Mouse (Mus musculus) embryonic stem cell, embryonic (primary cell): ENCODE data around the gene Fam167b.

Source experiments
- CTCF ChIA-PET, 4 experiments: fragments of 300-600 bp in 2 of 4; fragments of 350-600 bp in 2 of 4; sonication (Branson Sonifier 250); formaldehyde crosslinking; loops; one replicate each; lab custom pipeline; 2022; ENCODE audit warnings: inconsistent platforms in 2 of 4; lab: Charles Lee
- POLR2A ChIA-PET, 4 experiments: fragments of 300-600 bp in 2 of 4; fragments of 350-600 bp in 2 of 4; sonication (Branson Sonifier 250); formaldehyde crosslinking; loops; one replicate each; lab custom pipeline; 2022; ENCODE audit warnings: antibody characterized with exemption in 4 of 4, inconsistent platforms in 1 of 4; lab: Charles Lee

Gene Fam167b

DNA sequence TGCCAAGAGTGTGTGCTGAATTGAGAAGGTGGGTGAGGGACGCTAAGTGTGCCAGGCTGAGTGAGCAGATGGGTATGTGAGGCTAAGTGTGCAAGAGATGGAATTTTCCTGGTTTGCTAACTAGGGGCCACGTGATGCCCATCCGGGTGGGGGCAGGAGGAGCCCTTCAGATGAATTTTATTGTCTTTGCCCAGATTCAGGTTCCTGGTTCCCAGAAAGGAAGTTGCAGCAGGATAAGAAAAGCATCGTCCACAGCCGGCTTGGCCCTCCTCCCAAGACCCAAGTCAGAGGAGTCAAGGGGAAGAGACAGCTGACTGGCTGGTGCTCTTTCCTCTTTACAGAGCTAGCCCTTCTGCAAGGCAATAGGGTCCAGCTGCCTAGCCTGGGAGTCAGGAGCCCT lies at the start of gene Fam167b:
Gene Fam167b (minus strand): TSS at position 84 of the 400 bp plus-strand sequence.
- ChIA-PET CTCF (interaction anchor here in 3 of 4 experiments (0.9 to 2.7 kb wide), 7 partner anchors 17 to 46 kb away, joined by 3 to 15 read pairs (median 5); no protein-coding TSS in a partner anchor), POLR2A (interaction anchor here in 3 of 4 experiments (0.6 to 2.5 kb wide), 6 partner anchors 18 to 244 kb away, joined by 3 to 10 read pairs (median 3); no protein-coding TSS in a partner anchor)

DNA sequence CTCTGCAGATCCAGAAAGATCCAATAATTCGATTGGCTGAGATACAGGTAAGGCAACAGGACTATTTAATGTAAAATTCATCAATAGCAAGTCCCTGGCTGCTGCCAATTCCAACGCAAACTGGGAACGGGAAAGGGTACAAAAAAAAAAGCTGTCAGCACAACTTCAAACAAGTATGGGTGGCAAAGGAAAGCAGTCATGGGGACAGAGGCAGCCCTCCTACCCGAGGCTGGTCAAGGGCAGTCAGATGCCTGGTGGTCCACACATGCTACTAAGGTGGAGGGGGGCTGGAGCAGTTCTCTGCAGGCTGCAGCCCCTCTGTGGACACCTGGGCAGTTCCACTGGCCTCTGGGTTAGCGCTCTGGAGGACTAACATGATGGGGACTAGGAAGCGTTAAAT lies 47.7 kb upstream of the Fam167b start:
- POLR2A ChIA-PET: interaction anchor here in 3 of 4 experiments (0.5 to 17.7 kb wide), 13 partner anchors 8 to 96 kb away, joined by 3 to 255 read pairs (median 5); partner anchors contain the start of genes Tmem39b (in 2 of the 3) and Txlna (in 2 of the 3)
- CTCF ChIA-PET: interaction anchor here in 3 of 4 experiments (3.0 to 4.3 kb wide), 3 partner anchors 17 to 18 kb away, joined by 10 to 17 read pairs (median 16); no protein-coding TSS in a partner anchor

DNA sequence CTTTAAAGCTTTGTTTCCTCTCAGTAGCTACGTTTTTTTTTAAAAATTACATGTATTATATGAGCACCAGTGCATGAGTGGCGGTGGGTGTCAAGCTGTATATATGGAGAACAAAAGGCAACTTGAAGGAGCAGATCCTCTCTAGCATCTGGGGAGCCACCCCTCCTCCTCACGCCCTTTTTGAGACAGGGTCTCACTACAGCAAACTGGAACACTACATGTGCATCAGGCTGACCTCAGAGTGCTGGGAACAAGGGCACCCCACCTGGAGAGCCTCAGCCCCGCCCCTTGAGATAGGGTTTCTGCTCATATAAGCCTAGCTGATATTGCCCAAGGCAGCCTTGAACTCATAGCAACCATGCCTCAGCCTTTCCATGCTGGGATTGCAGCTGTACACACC lies 47.1 kb upstream of the Fam167b start:
- ChIA-PET POLR2A (interaction anchor here (0.5 to 17.7 kb wide), 15 partner anchors 7 to 95 kb away, joined by 3 to 255 read pairs (median 5); partner anchors contain the start of genes Tmem39b (in 2 of the 4) and Txlna (in 2 of the 4)), CTCF (interaction anchor here in 3 of 4 experiments (0.7 to 4.3 kb wide), 5 partner anchors 9 to 48 kb away, joined by 3 to 17 read pairs (median 10); partner anchors contain the start of gene Fam167b (in 1 of the 3))

DNA sequence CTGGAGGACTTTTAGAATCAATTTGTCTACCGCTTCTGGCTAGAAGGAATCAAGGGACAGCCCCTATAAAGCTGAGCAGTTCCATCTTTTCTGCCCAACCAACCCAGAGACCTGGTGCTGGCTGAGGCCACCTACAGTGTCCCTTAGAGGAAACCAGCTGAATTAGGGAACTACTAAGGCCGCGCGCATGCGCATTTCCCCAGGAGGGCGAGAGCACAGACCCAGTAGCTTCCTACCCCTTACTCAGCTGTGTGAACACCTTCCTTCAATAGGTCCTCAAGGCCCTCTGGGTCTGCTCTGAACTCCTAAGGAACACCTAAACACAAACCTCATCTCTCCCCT lies 46.7 kb upstream of the Fam167b start:
- POLR2A ChIA-PET: interaction anchor here (0.6 to 17.7 kb wide), 17 partner anchors 8 to 627 kb away, joined by 3 to 255 read pairs (median 5); partner anchors contain the start of genes Txlna (in 2 of the 4) and Tmem39b (in 1 of the 4)

DNA sequence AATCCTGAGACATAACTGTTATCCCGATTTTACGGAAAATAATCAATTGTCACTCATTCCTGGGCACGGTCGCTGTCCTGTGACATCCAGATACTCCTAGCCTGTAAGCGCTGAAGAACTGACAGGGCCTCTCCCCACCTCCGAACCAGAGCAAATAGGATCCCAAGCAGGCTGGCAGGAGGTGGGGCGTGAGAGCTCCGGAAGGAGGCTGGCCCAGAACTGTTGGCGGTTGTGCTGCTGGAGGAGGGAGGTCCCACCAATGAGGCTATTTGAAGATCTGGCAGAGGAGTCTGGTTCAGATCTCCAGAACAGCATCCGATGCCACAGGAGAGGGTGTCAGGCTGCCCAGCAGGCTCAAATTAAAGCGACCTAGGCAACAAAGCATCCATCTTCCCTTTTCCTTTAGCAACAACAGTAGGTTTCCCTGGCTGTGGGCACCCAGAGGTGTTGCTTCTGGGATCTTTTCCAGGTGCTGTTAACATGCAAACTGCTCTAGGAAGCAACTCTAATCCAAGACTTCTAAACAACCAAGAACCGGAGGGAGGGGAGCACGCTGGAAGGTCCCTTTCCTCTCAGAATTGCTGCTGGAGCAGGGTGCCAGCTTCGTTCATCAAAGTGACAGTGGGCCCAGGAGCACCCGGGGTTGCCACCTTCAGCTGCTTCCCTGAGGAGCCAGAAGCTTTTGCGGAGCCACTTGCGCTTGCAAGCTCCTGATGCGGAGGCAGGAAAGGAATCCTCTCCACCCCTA lies 46.1 kb upstream of the Fam167b start:
- CTCF ChIA-PET: interaction anchor here in 3 of 4 experiments (0.6 to 4.3 kb wide), 8 partner anchors 10 to 163 kb away, joined by 3 to 17 read pairs (median 4); partner anchors contain the start of genes Bsdc1 (in 1 of the 3) and Fam167b (in 1 of the 3)
- POLR2A ChIA-PET: interaction anchor here (0.6 to 17.7 kb wide), 32 partner anchors 8 to 626 kb away, joined by 3 to 255 read pairs (median 4); partner anchors contain the start of genes Txlna (in 3 of the 4), Dcdc2b (in 2 of the 4), Pef1 (in 1 of the 4) and S100pbp (in 1 of the 4)

More for the DNA sequence above, 46.7 kb upstream of the Fam167b start:
- CTCF ChIA-PET: interaction anchor here in 3 of 4 experiments (0.7 to 4.3 kb wide), 6 partner anchors 9 to 164 kb away, joined by 3 to 17 read pairs (median 8); partner anchors contain the start of genes Bsdc1 (in 1 of the 3) and Fam167b (in 1 of the 3)

DNA sequence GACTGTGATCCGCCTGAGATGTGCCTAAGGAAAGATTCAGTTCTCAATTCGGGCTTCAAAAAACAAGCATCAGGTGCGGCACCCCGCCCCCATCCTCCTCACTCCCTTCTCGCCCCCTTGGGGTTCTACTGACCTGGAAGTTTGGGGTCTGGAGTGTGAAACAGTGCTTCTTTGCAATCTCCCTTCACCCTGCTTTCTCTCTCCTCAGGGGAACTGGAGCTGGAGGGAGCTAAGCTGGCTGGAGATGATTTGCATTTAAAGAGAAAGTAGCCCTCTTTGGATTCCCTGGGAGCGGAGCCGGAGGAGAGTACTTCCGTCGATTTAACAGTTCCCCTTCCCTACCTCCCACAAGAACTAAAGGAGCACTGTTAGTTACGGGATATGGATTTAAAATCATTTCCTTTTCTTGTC lies 45.3 kb upstream of the Fam167b start, which contains the start of gene Ccdc28b:
Gene Ccdc28b (minus strand): TSS at position 267 of the 411 bp plus-strand sequence.
- ChIA-PET CTCF (interaction anchor here in 3 of 4 experiments (0.6 to 4.3 kb wide), 8 partner anchors 10 to 162 kb away, joined by 3 to 17 read pairs (median 4); partner anchors contain the start of gene Bsdc1 (in 1 of the 3)), POLR2A (interaction anchor here (0.6 to 17.7 kb wide), 26 partner anchors 9 to 479 kb away, joined by 3 to 255 read pairs (median 4); partner anchors contain the start of genes Txlna (in 3 of the 4), Dcdc2b (in 2 of the 4), Kpna6 (in 1 of the 4) and Pef1 (in 1 of the 4))

DNA sequence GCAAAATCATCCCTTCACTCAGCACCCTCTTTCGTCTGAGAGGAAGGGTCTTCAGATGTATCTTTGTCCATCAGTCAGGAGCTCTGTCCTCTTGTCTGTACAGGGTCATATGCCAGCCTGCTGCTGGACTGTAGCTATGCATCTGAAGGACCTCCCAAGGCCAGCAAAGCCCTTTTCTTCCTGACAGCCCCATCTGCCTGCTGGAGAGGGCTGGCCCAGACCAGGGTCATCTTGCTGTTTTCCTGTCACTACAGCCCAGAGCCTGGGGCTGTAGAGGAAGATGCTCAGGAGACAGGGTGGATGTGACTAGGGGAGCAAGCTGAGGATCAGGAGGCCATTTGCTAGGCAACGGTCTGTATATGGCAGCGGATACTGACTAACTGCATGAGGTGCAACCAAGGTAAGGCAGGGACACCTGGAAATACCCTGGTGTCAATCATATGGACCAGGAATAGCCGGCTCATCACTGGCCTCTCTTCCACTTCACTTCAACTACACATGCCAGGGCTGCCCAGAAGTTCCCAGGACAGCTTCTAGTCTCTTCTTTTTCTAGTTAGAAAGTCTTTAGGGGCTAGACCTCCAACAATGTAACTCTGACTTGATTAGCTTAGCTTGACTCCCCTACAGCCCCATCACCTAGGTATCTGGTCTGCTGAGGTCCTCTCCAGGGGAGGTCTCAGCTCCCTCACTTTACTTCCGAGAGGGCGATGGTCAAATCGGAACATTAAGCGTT lies 44.6 kb upstream of the Fam167b start:
- CTCF ChIA-PET: interaction anchor here in 3 of 4 experiments (0.6 to 4.3 kb wide), 7 partner anchors 11 to 83 kb away, joined by 3 to 17 read pairs (median 7); no protein-coding TSS in a partner anchor

DNA sequence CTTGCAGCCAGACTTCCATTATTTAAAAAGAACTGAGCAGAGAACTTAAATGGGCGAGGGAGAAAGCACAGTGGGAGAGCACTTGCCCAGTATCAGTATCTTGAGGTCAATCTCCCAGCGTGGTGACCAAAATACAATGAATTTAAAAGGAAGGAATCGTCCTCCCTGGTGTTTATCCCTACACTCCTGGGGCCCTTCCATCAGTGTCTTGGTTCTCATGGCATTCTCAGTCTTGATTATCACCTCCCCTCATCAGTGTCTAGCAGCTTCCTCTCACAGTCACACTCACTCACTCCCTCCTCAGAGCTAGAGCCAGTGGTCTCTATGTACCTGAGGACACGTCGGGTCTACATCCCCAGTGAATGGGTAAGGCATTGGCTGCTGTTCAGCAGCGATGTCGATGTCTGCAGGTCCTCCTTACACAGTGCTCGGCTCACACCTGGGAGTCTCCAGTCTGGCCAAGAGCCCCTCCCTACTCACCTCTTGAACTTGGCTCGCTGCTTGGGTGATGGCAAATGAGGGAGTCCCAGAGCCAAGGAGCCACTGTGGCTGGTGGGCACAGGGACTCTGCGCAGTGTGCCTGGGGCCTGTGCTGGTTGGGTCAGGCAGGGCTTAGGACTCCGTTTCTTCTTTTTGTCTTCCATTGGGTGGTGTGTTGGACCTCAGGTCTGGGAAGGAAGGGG lies 43.9 kb upstream of the Fam167b start:
- ChIA-PET POLR2A (interaction anchor here in 2 of 4 experiments (0.5 to 17.7 kb wide), 8 partner anchors 9 to 277 kb away, joined by 3 to 255 read pairs (median 20); partner anchors contain the start of genes Txlna (in 2 of the 2), Dcdc2b (in 1 of the 2) and Kpna6 (in 1 of the 2)), CTCF (interaction anchor here in 2 of 4 experiments (1.2 to 1.7 kb wide), 2 partner anchors 12 to 82 kb away, joined by 3 read pairs; no protein-coding TSS in a partner anchor)

More for the DNA sequence above, 44.6 kb upstream of the Fam167b start:
- POLR2A ChIA-PET: interaction anchor here (0.5 to 17.7 kb wide), 19 partner anchors 9 to 278 kb away, joined by 3 to 255 read pairs (median 5); partner anchors contain the start of genes Dcdc2b (in 2 of the 4), Txlna (in 2 of the 4), Kpna6 (in 1 of the 4) and Tmem39b (in 1 of the 4)

DNA sequence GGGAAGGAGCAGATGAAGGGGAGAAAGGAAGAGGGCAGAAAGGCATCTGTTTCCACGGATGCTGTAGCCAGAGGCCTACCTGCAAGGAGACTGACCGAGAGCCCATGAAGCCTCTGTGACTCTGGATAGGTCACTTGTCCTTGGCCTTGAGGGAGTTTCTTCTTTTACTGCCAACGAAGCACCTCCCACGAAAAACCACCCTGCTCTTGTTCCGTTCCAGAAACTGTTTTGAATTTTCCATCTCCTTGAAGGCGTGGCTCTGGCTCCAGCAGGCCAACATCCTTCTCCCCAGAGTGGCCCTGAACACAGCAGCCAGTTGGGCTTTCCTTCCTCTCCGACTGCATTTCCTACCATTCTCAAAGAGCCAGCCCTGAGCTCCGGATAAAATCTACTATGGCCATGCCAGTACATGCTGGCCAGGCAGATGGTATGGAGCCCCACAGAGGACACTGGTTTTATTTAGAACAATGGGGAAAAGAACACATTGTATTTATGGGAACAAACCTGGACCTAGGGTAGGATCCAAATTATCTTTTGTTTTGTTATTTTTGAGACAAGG lies 43.0 kb upstream of the Fam167b start:
- POLR2A ChIA-PET: interaction anchor here in 1 of 4 experiments (17.7 kb wide), 1 partner anchor 18 kb away, joined by 255 read pairs; the partner anchor contains the start of gene Txlna
- CTCF ChIA-PET: interaction anchor here in 1 of 4 experiments (1.8 kb wide), 1 partner anchor 13 kb away, joined by 6 read pairs; no protein-coding TSS in a partner anchor

DNA sequence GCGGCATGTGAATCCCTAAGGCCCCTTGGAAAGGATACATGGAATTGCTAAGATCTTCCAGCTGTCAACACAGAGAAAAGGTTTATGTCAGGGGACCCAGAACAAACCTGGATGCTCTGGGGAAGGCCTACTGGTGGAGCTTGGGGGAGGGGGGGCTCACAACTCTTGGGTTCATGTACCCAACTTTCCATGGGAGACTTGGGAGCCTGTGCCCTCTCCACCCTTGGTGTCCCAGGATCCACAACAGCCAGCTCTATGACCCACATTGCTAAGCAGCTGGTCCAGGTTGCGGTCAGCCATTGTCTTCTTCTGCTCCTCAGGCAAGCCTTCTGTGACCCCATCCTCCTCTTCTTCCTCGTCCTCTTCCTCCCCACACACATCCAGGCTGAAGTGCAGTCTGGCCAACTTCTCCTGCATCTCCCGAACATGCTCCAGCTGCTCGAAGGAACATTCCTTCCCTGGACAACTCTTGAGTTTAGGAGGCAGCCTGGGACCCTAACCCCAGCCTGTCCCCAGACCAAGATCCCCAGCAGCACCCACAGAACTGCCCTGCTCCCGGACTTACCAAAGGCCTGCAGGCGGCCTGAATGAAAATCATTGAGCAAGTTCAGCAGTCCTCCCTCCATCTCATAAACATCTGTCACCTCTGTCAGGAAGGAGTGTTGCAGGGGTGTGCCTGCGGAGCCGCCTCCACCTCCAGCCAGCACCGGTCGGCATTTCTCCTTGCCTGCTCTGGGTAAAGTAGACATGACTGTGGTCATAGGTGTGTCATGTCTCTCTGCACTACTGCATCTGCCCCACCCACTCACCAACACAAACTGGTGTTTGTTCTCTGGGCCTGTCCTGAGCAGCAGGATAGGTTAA lies 42.3 kb upstream of the Fam167b start:
- POLR2A ChIA-PET: interaction anchor here in 3 of 4 experiments (0.6 to 17.7 kb wide), 9 partner anchors 10 to 107 kb away, joined by 3 to 255 read pairs (median 3); partner anchors contain the start of genes Txlna (in 2 of the 3), Eif3i (in 1 of the 3), Marcksl1 (in 1 of the 3) and Tmem234 (in 1 of the 3)
- CTCF ChIA-PET: interaction anchor here in 1 of 4 experiments (1.8 kb wide), 1 partner anchor 12 kb away, joined by 6 read pairs; no protein-coding TSS in a partner anchor

DNA sequence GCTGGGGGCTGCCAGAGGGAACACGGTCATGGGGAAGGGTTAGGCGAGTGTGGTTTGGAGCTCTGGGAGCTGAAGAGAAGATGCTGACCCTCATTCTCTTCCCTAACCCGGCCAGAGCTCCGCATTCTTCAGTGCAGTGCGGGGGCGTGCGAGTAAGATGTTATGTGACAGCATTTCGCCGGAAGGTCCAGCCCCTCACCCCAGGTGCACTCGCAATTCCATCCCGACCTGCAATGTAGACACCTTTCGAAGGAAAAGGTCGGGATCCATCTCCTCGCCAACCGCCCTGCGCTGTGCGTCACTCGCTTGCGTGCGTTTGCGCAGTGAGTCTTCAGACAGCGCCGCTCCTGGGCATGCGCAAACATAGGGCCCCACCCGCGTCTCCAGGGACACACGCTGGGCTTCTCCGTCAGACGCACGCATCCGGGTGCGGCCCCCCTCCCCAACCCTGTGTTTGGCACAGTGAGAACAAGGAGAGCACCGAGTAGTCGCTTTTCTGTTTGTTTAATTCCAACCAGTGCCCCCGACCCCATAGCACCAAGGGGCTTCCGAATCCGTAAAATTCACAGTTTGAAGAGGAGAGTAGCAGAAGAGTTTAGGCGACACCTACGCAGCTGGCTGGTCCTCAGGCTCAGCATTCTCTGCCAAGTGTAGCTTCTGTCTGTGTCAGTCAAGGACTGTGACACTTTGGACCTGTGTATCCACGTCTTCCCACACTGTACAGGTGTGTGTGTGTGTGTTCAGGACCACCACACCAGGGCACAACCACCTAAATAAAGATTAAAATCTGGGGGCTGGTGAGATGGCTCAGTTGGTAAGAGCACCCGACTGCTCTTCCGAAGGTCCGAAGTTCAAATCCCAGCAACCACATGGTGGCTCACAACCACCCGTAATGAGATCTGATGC lies 40.7 kb upstream of the Fam167b start, which contains the start of gene Iqcc:
Gene Iqcc (minus strand): TSS at position 314 of the 906 bp plus-strand sequence.
- ChIA-PET POLR2A (interaction anchor here (0.5 to 17.7 kb wide), 14 partner anchors 9 to 155 kb away, joined by 3 to 255 read pairs (median 4); partner anchors contain the start of genes Txlna (in 3 of the 4) and Marcksl1 (in 1 of the 4)), CTCF (interaction anchor here (0.5 to 3.1 kb wide), 7 partner anchors 9 to 133 kb away, joined by 3 to 21 read pairs (median 4); no protein-coding TSS in a partner anchor)

DNA sequence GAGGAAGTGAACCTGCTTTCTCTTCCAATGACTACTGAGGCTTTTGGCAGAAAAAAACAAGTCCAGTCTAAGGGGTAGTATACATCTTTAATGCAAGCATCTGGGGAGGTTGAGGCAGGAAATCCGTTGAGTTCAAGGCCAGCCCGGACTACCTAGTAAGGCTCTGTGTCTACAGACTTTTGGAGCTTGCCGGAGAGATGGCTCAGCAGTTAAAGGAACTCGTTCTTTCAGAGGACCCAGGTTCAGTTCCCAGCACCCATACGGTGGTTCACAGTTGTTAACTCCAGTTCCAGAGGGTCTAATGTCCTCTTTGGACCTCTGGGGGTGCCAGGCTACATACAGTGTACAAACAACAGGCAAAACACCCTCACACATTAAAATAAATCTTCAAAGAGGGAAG lies 39.7 kb upstream of the Fam167b start:
- CTCF ChIA-PET: interaction anchor here in 2 of 4 experiments (1.0 to 3.1 kb wide), 4 partner anchors 8 to 41 kb away, joined by 3 to 21 read pairs (median 6); no protein-coding TSS in a partner anchor
- POLR2A ChIA-PET: interaction anchor here in 3 of 4 experiments (1.0 to 17.7 kb wide), 10 partner anchors 8 to 23 kb away, joined by 3 to 255 read pairs (median 10); partner anchors contain the start of gene Txlna (in 3 of the 3)

DNA sequence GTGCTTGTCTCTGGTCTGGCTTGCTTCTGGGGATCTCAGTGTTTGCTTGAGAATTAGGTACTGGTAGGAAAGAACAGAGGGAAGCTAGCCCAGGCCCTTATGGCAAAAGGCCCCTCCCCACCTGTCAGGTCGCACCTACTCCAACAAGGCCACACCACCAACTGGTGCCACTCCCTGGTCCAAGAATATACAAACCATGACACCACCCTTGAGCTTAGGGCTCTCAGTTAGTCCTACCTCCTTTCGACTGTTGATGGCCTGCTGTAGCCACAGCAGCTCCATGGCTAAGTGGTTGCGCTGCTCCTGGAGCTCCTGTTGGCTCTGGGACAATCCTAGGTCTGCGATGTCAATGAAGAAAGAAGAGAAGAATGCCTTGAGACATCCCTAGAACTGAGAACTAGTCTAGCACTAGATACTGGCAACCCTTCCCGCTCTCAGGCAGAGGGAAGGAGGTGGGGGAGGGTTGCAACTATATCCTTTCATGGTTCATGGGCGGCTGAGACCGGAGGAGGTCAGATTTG lies 38.8 kb upstream of the Fam167b start:
- POLR2A ChIA-PET: interaction anchor here in 2 of 4 experiments (1.3 to 17.7 kb wide), 7 partner anchors 8 to 46 kb away, joined by 3 to 255 read pairs (median 11); partner anchors contain the start of gene Txlna (in 2 of the 2)
- CTCF ChIA-PET: interaction anchor here in 2 of 4 experiments (1.4 to 3.1 kb wide), 2 partner anchors 8 to 9 kb away, joined by 7 to 21 read pairs; no protein-coding TSS in a partner anchor
